Mouse (Mus musculus) myocyte (in vitro differentiated cells): ENCODE results near the gene Gm7879.

Experiments
- MYOD1 ChIP-seq, 3 experiments: IDR thresholded peaks; one replicate each; pipeline ENCODE4 v1.6.1; 2011; ENCODE audit warnings: control low read depth in 2 of 3, low read depth in 2 of 3, mild to moderate bottlenecking in 2 of 3, moderate library complexity in 1 of 3; ENCODE audit not compliant: insufficient read length in 2 of 3, control insufficient read depth in 1 of 3
- MYOG ChIP-seq, 3 experiments: IDR thresholded peaks; one replicate each; pipeline ENCODE4 v1.6.1; 2011; ENCODE audit warnings: control low read depth in 2 of 3, low read depth in 2 of 3, mild to moderate bottlenecking in 2 of 3; ENCODE audit not compliant: insufficient read length in 2 of 3, control insufficient read depth in 1 of 3, insufficient read depth in 1 of 3
- POLR2A ChIP-seq: IDR thresholded peaks from one replicate; pipeline ENCODE4 v1.6.1; 2011; ENCODE audit warnings: low read depth, mild to moderate bottlenecking, control low read depth, moderate library complexity; ENCODE audit not compliant: insufficient read length
- POLR2AphosphoS2 ChIP-seq: IDR thresholded peaks from one replicate; pipeline ENCODE4 v1.6.1; 2011; ENCODE audit warnings: low read depth, control low read depth; ENCODE audit not compliant: insufficient read length
- SRF ChIP-seq: IDR thresholded peaks from one replicate; pipeline ENCODE4 v1.6.1; 2011; ENCODE audit warnings: low read depth; ENCODE audit not compliant: control insufficient read depth, insufficient read length

DNA sequence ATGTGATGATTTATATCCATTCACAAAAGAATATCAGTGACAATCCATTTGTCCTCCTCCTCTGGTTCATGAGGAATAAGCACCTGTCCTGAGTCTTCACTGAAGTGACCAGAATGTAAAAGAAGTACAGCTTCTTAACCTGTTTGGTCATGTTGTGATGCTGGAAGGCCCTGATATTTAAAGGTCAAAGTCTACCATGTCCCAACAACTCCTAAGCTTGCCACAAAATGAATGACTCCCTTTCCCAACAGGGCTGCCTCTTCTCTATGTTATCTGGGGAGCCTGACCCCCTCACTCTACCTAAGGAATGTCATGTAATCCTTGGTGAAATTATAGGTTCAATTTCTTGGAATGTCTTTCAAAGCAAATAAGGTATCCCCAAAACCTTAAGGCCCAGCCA is 14.8 kb downstream of the Gm7879 start:
- no peak for TF ChIP-seq POLR2AphosphoS2
- no peak for TF ChIP-seq MYOG (IDR thresholded peaks at IDR 0.05; ENCODE audit: control insufficient read depth in 1 of 3, insufficient read depth in 1 of 3, insufficient read length in 2 of 3, low read depth in 2 of 3)
- no peak for TF ChIP-seq POLR2A
- TF ChIP-seq MYOD1 (IDR thresholded peaks at IDR 0.05; ENCODE audit: control insufficient read depth in 1 of 3, insufficient read length in 2 of 3, low read depth in 2 of 3) = no peak
- TF ChIP-seq SRF = no peak
